Mouse (Mus musculus): Measurements from ENCODE around the gene Kdm1b. TPM values are rescaled to one million over a fixed set of nuclear protein-coding genes. Genes with fewer than 3 reads are reported as not detected.

Gene Kdm1b
- polyA plus RNA-seq, 1 experiment from 2014 or later, result 18.2 TPM

GRCm38 (mm10) chr13:47112924-47113323, 69.6 kb downstream of the Kdm1b start:
- H3K36me3 ChIP-seq (replicated peaks; ENCODE audit: control insufficient read depth, insufficient read depth), result no peaks in the 10 kb centered on the region
- no peak overlapping the region for H3K9ac ChIP-seq
- no peak overlapping the region for H3K4me3 ChIP-seq (replicated peaks; ENCODE audit: low read length)
- WGBS, result 77% methylated on average over 3 of the region's 3 CpGs
- no peaks in the 10 kb centered on the region for H3K9me3 ChIP-seq (ENCODE audit: control insufficient read depth, low read length)
- no peaks in the 10 kb centered on the region for H3K27me3 ChIP-seq (ENCODE audit: control insufficient read depth, insufficient read depth, low read length)
- H3K4me1 ChIP-seq (replicated peaks; ENCODE audit: control insufficient read depth, insufficient read depth, low read length), result no peaks in the 10 kb centered on the region
- no peak overlapping the region for H3K27ac ChIP-seq
- ATAC-seq (ENCODE audit: low FRiP score) (no peak), DNase-seq (ENCODE audit: low spot score) (no peak)
- no peak overlapping the region for H3K4me2 ChIP-seq (replicated peaks)

DNA sequence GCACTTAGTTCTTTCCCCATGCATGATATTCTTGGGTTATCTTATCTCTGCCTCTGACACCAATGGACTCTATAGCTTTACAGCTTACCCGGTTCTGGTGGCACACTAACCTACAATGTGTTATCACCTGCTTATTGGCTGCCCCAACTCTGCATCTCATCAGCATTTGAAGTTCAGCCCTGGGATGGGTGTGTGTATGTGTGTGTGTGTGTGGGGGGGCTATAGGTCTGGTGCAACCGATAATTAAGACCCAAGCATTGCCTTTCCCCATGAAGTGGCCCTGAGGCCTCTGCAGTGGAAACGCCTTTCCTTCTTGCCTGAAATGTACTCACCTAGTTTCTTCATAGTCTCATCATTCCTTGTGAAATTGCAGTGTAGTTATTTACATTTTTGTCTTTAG, 72.7 kb downstream of the Kdm1b start:
- no peak overlapping the region for H3K9ac ChIP-seq
- H3K4me1 ChIP-seq (replicated peaks; ENCODE audit: control insufficient read depth, insufficient read depth, low read length), result no peaks in the 10 kb centered on the region
- no peak overlapping the region for H3K4me3 ChIP-seq (replicated peaks; ENCODE audit: low read length)
- WGBS, result 91% methylated on average over 3 of the region's 3 CpGs
- H3K27me3 ChIP-seq (ENCODE audit: control insufficient read depth, insufficient read depth, low read length), result peaks cover 3% of the 10 kb centered on the region
- DNase-seq (ENCODE audit: low spot score) (no peak), ATAC-seq (ENCODE audit: low FRiP score) (no peak)
- H3K36me3 ChIP-seq (replicated peaks; ENCODE audit: control insufficient read depth, insufficient read depth), result no peaks in the 10 kb centered on the region
- H3K27ac ChIP-seq, result no peak overlapping the region
- no peak overlapping the region for H3K4me2 ChIP-seq (replicated peaks)
- H3K9me3 ChIP-seq (ENCODE audit: control insufficient read depth, low read length), result no peaks in the 10 kb centered on the region

DNA sequence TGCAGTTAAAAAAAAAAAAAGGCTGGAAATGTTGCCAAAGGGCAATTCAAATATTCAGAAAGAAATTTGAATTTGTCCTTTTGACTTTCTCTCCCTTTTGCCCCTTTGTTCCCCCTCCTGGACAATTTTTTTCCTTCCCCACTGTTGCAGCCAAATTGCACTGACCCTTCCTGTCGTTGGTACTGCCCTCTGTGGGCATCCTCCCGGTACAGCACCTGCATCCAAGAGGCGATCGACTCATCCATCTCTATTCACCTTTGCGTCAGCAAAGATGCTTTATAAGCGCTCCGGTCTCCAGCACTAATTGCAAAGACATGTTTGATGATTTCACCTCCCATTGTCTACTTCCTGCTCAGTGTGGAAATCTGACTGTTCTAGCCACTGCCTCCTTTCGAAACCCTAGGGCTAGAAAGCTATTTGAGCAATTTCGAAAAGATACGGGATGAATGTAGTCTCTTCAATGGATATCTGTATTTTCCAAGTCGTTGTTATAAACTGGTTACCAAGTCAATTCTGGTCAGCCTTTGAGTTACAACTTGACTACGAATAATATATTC, 78.1 kb downstream of the Kdm1b start:
- peak overlapping the region; percentile 61 for H3K4me3 ChIP-seq (replicated peaks; ENCODE audit: low read length)
- no peak overlapping the region for H3K9ac ChIP-seq
- ATAC-seq (ENCODE audit: low FRiP score), result no peak
- H3K27ac ChIP-seq, result no peak overlapping the region
- no peak for DNase-seq (ENCODE audit: low spot score)
- WGBS, result 37% methylated on average over 12 of the region's 12 CpGs
- peaks cover 22% of the 10 kb centered on the region for H3K27me3 ChIP-seq (ENCODE audit: control insufficient read depth, insufficient read depth, low read length)
- no peaks in the 10 kb centered on the region for H3K36me3 ChIP-seq (replicated peaks; ENCODE audit: control insufficient read depth, insufficient read depth)
- no peaks in the 10 kb centered on the region for H3K9me3 ChIP-seq (ENCODE audit: control insufficient read depth, low read length)
- H3K4me2 ChIP-seq (replicated peaks), result peak overlapping the region; percentile 96
- H3K4me1 ChIP-seq (replicated peaks; ENCODE audit: control insufficient read depth, insufficient read depth, low read length), result peaks cover 14% of the 10 kb centered on the region

GRCm38 (mm10) chr13:47122537-47123430, 79.5 kb downstream of the Kdm1b start, which contains the start of gene Rnf144b:
Rnf144b (plus strand) TSS chr13:47122656.
- H3K27me3 ChIP-seq (ENCODE audit: control insufficient read depth, insufficient read depth, low read length), result peaks cover 22% of the 10 kb centered on the region
- DNase-seq (ENCODE audit: low spot score), result peak; percentile 44
- WGBS, result 2% methylated on average over 55 of the region's 55 CpGs
- no peak within 1 kb of the TSS for H3K27ac ChIP-seq
- ATAC-seq (ENCODE audit: low FRiP score), result no peak
- peaks cover 14% of the 10 kb centered on the region for H3K4me1 ChIP-seq (replicated peaks; ENCODE audit: control insufficient read depth, insufficient read depth, low read length)
- peak within 1 kb of the TSS; percentile 60 for H3K9ac ChIP-seq
- no peaks in the 10 kb centered on the region for H3K9me3 ChIP-seq (ENCODE audit: control insufficient read depth, low read length)
- no peaks in the 10 kb centered on the region for H3K36me3 ChIP-seq (replicated peaks; ENCODE audit: control insufficient read depth, insufficient read depth)
- peak within 1 kb of the TSS; percentile 61 for H3K4me3 ChIP-seq (replicated peaks; ENCODE audit: low read length)
- H3K4me2 ChIP-seq (replicated peaks), result peak within 1 kb of the TSS; percentile 96

DNA sequence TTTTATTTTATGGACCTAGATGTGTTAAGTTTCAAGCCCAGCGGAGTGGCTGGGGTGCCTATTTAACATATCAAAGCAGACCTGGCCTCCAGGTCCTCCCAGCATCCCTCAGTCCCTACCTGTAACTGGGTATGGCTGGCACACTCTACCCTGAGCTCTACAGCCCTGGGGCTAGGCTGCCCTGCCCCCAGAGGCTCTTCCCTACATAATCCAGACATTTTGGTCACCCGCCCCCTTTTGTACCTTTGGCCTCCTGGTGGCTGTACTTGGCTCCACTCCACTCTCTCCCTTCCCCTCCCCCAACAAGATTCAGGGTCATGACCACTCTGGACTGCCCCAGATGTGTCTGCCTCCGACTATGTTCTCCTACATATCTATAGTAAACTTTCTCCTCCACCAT, 81.2 kb downstream of the Kdm1b start:
- ATAC-seq (ENCODE audit: low FRiP score) (no peak), DNase-seq (ENCODE audit: low spot score) (no peak)
- no peak overlapping the region for H3K4me3 ChIP-seq (replicated peaks; ENCODE audit: low read length)
- 51% methylated on average over 3 of the region's 3 CpGs for WGBS
- H3K4me2 ChIP-seq (replicated peaks), result no peak overlapping the region
- peaks cover 22% of the 10 kb centered on the region for H3K27me3 ChIP-seq (ENCODE audit: control insufficient read depth, insufficient read depth, low read length)
- no peaks in the 10 kb centered on the region for H3K36me3 ChIP-seq (replicated peaks; ENCODE audit: control insufficient read depth, insufficient read depth)
- no peak overlapping the region for H3K9ac ChIP-seq
- H3K9me3 ChIP-seq (ENCODE audit: control insufficient read depth, low read length), result no peaks in the 10 kb centered on the region
- peaks cover 14% of the 10 kb centered on the region for H3K4me1 ChIP-seq (replicated peaks; ENCODE audit: control insufficient read depth, insufficient read depth, low read length)
- no peak overlapping the region for H3K27ac ChIP-seq

- H3K4me3 ChIP-seq (replicated peaks; ENCODE audit: low read length), result no peak overlapping the region
- no peak overlapping the region for H3K9ac ChIP-seq
- H3K4me2 ChIP-seq (replicated peaks), result no peak overlapping the region
- peaks cover 14% of the 10 kb centered on the region for H3K4me1 ChIP-seq (replicated peaks; ENCODE audit: control insufficient read depth, insufficient read depth, low read length)
- no peaks in the 10 kb centered on the region for H3K9me3 ChIP-seq (ENCODE audit: control insufficient read depth, low read length)
- DNase-seq (ENCODE audit: low spot score), result no peak
- H3K36me3 ChIP-seq (replicated peaks; ENCODE audit: control insufficient read depth, insufficient read depth), result no peaks in the 10 kb centered on the region
- 84% methylated on average over 6 of the region's 6 CpGs for WGBS
- ATAC-seq (ENCODE audit: low FRiP score), result no peak
- H3K27me3 ChIP-seq (ENCODE audit: control insufficient read depth, insufficient read depth, low read length), result peaks cover 22% of the 10 kb centered on the region
- no peak overlapping the region for H3K27ac ChIP-seq
These were observed 81.7 kb downstream of the Kdm1b start for GRCm38 (mm10) chr13:47124986-47125385.

DNA sequence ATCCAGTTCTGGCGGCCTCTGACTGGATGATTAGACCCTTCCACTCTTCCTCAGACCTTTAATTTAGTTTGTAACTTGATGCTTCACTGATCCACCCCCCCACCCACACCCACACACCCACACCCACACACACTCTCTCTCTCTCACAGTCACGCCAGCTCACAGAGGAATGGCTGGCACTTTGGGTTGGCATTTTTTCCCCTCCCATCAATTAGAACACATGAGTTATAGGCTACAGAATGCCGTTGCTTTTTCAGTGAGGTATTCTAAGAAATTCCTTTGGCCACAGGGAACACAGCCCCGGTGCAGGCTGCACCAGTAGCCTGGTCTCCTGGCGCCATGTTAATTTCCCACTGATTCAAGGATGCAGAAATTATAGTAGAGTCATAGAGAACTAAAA, 82.3 kb downstream of the Kdm1b start:
- peaks cover 22% of the 10 kb centered on the region for H3K27me3 ChIP-seq (ENCODE audit: control insufficient read depth, insufficient read depth, low read length)
- no peaks in the 10 kb centered on the region for H3K9me3 ChIP-seq (ENCODE audit: control insufficient read depth, low read length)
- H3K27ac ChIP-seq, result no peak overlapping the region
- 82% methylated on average over 5 of the region's 5 CpGs for WGBS
- no peak for ATAC-seq (ENCODE audit: low FRiP score)
- no peak for DNase-seq (ENCODE audit: low spot score)
- no peaks in the 10 kb centered on the region for H3K36me3 ChIP-seq (replicated peaks; ENCODE audit: control insufficient read depth, insufficient read depth)
- no peak overlapping the region for H3K4me3 ChIP-seq (replicated peaks; ENCODE audit: low read length)
- H3K4me2 ChIP-seq (replicated peaks), result no peak overlapping the region
- H3K4me1 ChIP-seq (replicated peaks; ENCODE audit: control insufficient read depth, insufficient read depth, low read length), result peaks cover 14% of the 10 kb centered on the region
- H3K9ac ChIP-seq, result no peak overlapping the region

GRCm38 (mm10) chr13:47129090-47129489, 85.8 kb downstream of the Kdm1b start:
- no peaks in the 10 kb centered on the region for H3K4me1 ChIP-seq (replicated peaks; ENCODE audit: control insufficient read depth, insufficient read depth, low read length)
- H3K4me3 ChIP-seq (replicated peaks; ENCODE audit: low read length), result no peak overlapping the region
- no peak for DNase-seq (ENCODE audit: low spot score)
- no peak overlapping the region for H3K9ac ChIP-seq
- 70% methylated on average over 4 of the region's 4 CpGs for WGBS
- H3K4me2 ChIP-seq (replicated peaks), result no peak overlapping the region
- ATAC-seq (ENCODE audit: low FRiP score), result no peak
- no peaks in the 10 kb centered on the region for H3K9me3 ChIP-seq (ENCODE audit: control insufficient read depth, low read length)
- H3K36me3 ChIP-seq (replicated peaks; ENCODE audit: control insufficient read depth, insufficient read depth), result no peaks in the 10 kb centered on the region
- H3K27me3 ChIP-seq (ENCODE audit: control insufficient read depth, insufficient read depth, low read length), result no peaks in the 10 kb centered on the region
- H3K27ac ChIP-seq, result no peak overlapping the region

- Histone ChIP-seq H3K27me3 (ENCODE audit: control insufficient read depth, insufficient read depth, low read length) (no peaks in the 10 kb centered on the region), H3K27ac (no peak overlapping the region), H3K36me3 (replicated peaks; ENCODE audit: control insufficient read depth, insufficient read depth) (no peaks in the 10 kb centered on the region), H3K9ac (no peak overlapping the region), H3K4me2 (replicated peaks) (no peak overlapping the region), H3K9me3 (ENCODE audit: control insufficient read depth, low read length) (no peaks in the 10 kb centered on the region), H3K4me1 (replicated peaks; ENCODE audit: control insufficient read depth, insufficient read depth, low read length) (no peaks in the 10 kb centered on the region), H3K4me3 (replicated peaks; ENCODE audit: low read length) (no peak overlapping the region)
- ATAC-seq (ENCODE audit: low FRiP score), result no peak
- 87% methylated on average over 8 of the region's 8 CpGs for WGBS
- no peak for DNase-seq (ENCODE audit: low spot score)
These were observed 89.8 kb downstream of the Kdm1b start for GRCm38 (mm10) chr13:47133058-47133457.
